Mouse (Mus musculus) ES-E14 (cell line): ENCODE measurements around the gene Copa. TPM values are rescaled to one million over a fixed set of nuclear protein-coding genes. Genes with fewer than 3 reads are reported as not detected.

Source experiments
- DNase-seq: peaks from one replicate; pipeline ENCODE4 v3.0.0-alpha.2; 2013; ENCODE audit warnings: low read depth, low spot score
- H3K27ac ChIP-seq: 2 replicates; pipeline ENCODE4 v1.5.1; 2012; ENCODE audit warnings: low read depth, mild to moderate bottlenecking, low read length, moderate library complexity, mixed read lengths; ENCODE audit not compliant: poor library complexity, insufficient read depth, severe bottlenecking
- H3K36me3 ChIP-seq: 2 replicates; pipeline ENCODE4 v1.6.1; 2012; ENCODE audit warnings: mild to moderate bottlenecking, low read length, moderate library complexity, mixed read lengths; ENCODE audit not compliant: control insufficient read depth, poor library complexity, insufficient read depth, severe bottlenecking
- H3K4me1 ChIP-seq, 2 experiments: fragments of 150-350 bp in 1 of 2; sonication (generic) in 1 of 2; 2 replicates each; pipeline ENCODE4 v1.6.1; 2012; ENCODE audit warnings: low read length in 2 of 2, mild to moderate bottlenecking in 1 of 2, mixed read lengths in 1 of 2; ENCODE audit not compliant: control insufficient read depth in 2 of 2, insufficient read depth in 2 of 2, poor library complexity in 1 of 2
- H3K4me3 ChIP-seq, 2 experiments: fragments of 150-350 bp in 1 of 2; sonication (generic) in 1 of 2; 2 replicates each; pipeline ENCODE4 v1.5.1; 2012; ENCODE audit warnings: low read length in 2 of 2, low read depth in 1 of 2, mild to moderate bottlenecking in 1 of 2, mixed read lengths in 1 of 2; ENCODE audit not compliant: insufficient read depth in 1 of 2, poor library complexity in 1 of 2, severe bottlenecking in 1 of 2
- H3K9ac ChIP-seq: 2 replicates; pipeline ENCODE4 v1.6.1; 2012; ENCODE audit warnings: low read depth, mild to moderate bottlenecking, low read length, mixed read lengths; ENCODE audit not compliant: poor library complexity, insufficient read depth, severe bottlenecking
- H3K9me3 ChIP-seq: fragments of 150-350 bp; sonication (generic); 2 replicates; pipeline ENCODE4 v1.6.1; 2012; ENCODE audit warnings: low read depth, mild to moderate bottlenecking, low read length; ENCODE audit not compliant: control insufficient read depth, insufficient read depth
- CHD2 ChIP-seq: IDR thresholded peaks from 2 replicates; pipeline ENCODE4 v1.6.1; 2014; ENCODE audit warnings: mild to moderate bottlenecking, low read depth, low read length, inconsistent platforms
- HCFC1 ChIP-seq: IDR thresholded peaks from 2 replicates; pipeline ENCODE4 v1.6.1; 2012; ENCODE audit warnings: low read length, inconsistent platforms, borderline replicate concordance; ENCODE audit not compliant: insufficient read depth
- MAFK ChIP-seq: IDR thresholded peaks from 2 replicates; pipeline ENCODE4 v1.6.1; 2014; ENCODE audit warnings: mild to moderate bottlenecking, low read depth, low read length, inconsistent platforms; ENCODE audit not compliant: insufficient read depth
- ZC3H11A ChIP-seq: IDR thresholded peaks from 2 replicates; pipeline ENCODE4 v1.6.1; 2012; ENCODE audit warnings: low read depth, mild to moderate bottlenecking, inconsistent platforms, low read length, borderline replicate concordance
- ZNF384 ChIP-seq: IDR thresholded peaks from 2 replicates; pipeline ENCODE4 v1.6.1; 2012; ENCODE audit warnings: low read depth, low read length, inconsistent platforms
- in situ Hi-C, 2 experiments: fragments of 600-800 bp; cut with MboI; formaldehyde crosslinking; loops; one replicate each; pipeline ENCODE4 v1.15.1; 2025; ENCODE audit warnings: low sequenced_read_pairs in 2 of 2, inconsistent platforms in 1 of 2; ENCODE audit not compliant: unreplicated experiment in 2 of 2
- total RNA-seq: library from RNA; depleted of rRNA; stranded (reverse); fragments of 300-350 nt; gene quantifications from 2 replicates; pipeline ENCODE4 v1.2.3, GENCODE M21; 2012

Gene Copa
- total RNA-seq, 1 experiment, result 91.5 TPM

DNA sequence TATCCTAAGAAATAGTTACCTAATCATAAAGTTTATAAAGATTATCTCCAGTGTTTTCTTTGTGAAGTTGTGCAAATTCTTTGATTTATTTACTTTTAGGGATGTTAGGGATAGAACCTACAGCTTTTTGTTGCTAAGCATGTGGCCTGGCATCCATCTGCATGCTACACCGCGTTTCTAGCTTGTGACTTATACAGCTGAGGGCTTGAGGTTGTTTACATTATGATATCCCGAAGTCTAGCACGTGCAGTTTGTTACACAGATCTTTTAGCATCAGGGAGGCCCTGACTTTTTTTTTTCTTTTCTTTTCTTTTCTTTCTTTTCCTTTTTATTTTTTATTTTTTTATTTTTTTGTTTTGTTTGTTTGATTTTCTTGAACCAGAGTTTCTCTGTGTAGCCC is 77.6 kb downstream of the Copa start:
- Histone ChIP-seq H3K27ac (no peak overlapping the region), H3K36me3 (no peaks in the 10 kb centered on the region), H3K9ac (no peak overlapping the region), H3K4me3 (no peak overlapping the region), H3K4me1 (no peaks in the 10 kb centered on the region), H3K9me3 (no peaks in the 10 kb centered on the region)
- DNase-seq, result no peak
- TF ChIP-seq ZC3H11A (no peak), MAFK (no peak), ZNF384 (no peak), CHD2 (no peak), HCFC1 (no peak)
- in situ Hi-C loops, result no loop called here

DNA sequence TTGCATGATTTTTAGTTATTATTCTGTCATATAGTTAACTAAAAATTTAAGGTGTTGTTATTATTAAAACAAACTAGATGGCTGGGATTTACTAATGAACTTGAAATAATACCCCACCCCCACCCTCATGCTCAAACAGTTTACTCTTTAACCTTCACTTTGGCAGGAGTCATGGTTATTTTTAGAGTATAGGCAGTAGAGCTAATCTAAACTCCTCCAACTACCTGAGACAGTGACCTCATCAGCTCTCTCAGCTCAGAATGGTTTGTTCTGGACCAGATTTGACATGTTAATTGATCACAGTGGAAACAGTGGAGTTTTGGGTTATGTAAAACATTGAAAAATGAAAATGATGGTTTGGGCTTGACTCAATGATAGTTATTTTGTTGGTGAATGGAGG is 78.2 kb downstream of the Copa start:
- Histone ChIP-seq H3K27ac (no peak overlapping the region), H3K4me1 (no peaks in the 10 kb centered on the region), H3K36me3 (no peaks in the 10 kb centered on the region), H3K9ac (no peak overlapping the region), H3K4me3 (no peak overlapping the region), H3K9me3 (no peaks in the 10 kb centered on the region)
- in situ Hi-C loops, result no loop called here
- TF ChIP-seq ZC3H11A, result no peak
- no peak for TF ChIP-seq ZNF384
- no peak for TF ChIP-seq MAFK
- TF ChIP-seq CHD2, result no peak
- TF ChIP-seq HCFC1, result no peak
- DNase-seq, result no peak

DNA sequence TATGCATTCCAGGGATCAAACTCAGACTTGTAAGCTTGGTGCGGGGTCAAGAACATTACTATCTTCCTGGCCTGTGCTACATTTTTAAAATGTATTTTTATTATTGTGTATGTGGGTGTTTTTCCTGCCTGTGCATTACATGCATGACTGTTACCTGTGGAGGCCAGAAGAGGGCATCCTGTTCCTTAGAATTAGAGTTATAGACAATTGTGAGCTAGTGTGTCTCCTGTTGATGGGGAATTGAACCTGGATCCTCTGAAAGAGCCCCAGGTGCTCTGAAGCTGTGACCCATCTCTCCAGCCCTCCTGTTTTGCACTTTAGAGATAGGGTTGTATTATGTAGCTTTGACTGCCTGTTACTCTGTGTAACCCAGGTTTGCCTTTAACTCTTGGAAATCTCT is 79.7 kb downstream of the Copa start:
- in situ Hi-C loops, result no loop called here
- Histone ChIP-seq H3K9me3 (no peaks in the 10 kb centered on the region), H3K36me3 (peaks cover 2% of the 10 kb centered on the region; the same call in 1 of the 2 replicates), H3K9ac (no peak overlapping the region), H3K4me3 (no peak overlapping the region), H3K27ac (no peak overlapping the region), H3K4me1 (no peaks in the 10 kb centered on the region)
- TF ChIP-seq MAFK, result no peak
- TF ChIP-seq CHD2, result no peak
- TF ChIP-seq ZNF384, result no peak
- no peak for TF ChIP-seq HCFC1
- no peak for TF ChIP-seq ZC3H11A
- no peak for DNase-seq

DNA sequence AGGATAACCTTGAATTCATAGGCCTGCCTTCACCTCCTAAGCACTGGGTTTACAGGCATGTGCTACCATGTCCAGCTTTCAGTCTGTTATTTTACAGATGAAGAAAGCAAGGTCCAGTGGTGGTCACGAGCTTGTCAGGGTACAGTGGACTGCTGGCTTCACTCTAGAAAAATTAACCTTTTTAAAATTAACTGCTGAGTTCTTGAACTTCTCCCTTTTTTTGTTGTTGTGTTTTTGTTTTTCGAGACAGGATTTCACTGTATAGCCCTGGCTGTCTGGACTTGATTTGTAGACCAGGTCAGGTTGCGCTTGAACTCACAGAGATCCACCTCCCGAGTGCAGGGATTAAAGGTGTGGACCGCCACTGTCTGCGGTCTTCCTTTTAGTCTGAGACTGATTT is 80.6 kb downstream of the Copa start:
- H3K9me3 ChIP-seq, result no peaks in the 10 kb centered on the region
- no peak overlapping the region for H3K27ac ChIP-seq
- in situ Hi-C loops, result no loop called here
- peaks cover 2% of the 10 kb centered on the region; the same call in 1 of the 2 replicates for H3K36me3 ChIP-seq
- no peak overlapping the region for H3K9ac ChIP-seq
- H3K4me3 ChIP-seq, result no peak overlapping the region
- TF ChIP-seq HCFC1, result no peak
- TF ChIP-seq ZC3H11A, result no peak
- TF ChIP-seq MAFK, result no peak
- no peak for TF ChIP-seq CHD2
- no peak for TF ChIP-seq ZNF384
- H3K4me1 ChIP-seq, result no peaks in the 10 kb centered on the region
- no peak for DNase-seq

DNA sequence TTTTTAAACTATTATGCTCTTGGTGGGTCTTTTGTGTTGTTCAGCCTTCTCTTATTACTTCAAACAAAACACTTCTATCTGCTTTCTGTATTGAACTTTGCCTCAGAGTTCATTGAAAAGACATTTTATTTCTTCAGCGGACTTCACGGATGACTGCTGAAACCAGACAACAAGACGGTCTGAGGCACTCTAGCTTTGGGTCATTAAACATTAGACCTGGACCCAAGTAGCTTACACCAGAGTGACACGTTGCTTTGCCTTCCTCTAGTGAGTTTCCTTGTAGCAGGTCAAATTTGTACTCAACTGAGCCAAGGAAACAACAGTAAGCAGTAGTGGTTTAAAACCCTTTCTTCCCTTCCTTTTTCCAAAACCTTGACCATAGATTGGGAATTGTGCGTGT is 85.6 kb downstream of the Copa start:
- no peaks in the 10 kb centered on the region for H3K9me3 ChIP-seq
- TF ChIP-seq CHD2 (no peak), ZNF384 (no peak), ZC3H11A (no peak), MAFK (no peak), HCFC1 (no peak)
- H3K27ac ChIP-seq, result no peak overlapping the region
- no peak overlapping the region for H3K4me3 ChIP-seq
- H3K4me1 ChIP-seq, result no peaks in the 10 kb centered on the region
- peaks cover 12% of the 10 kb centered on the region for H3K36me3 ChIP-seq
- H3K9ac ChIP-seq, result no peak overlapping the region
- in situ Hi-C loops, result no loop called here
- no peak for DNase-seq
